Mouse (Mus musculus) kidney, adult 9 months (tissue): ENCODE measurements at regions not wholly inside any gene's neighbourhood (a gene's known extent, or its start where the extent isn't known, plus 50 kb on each side); places are given as distances from the start of the nearest gene placed in this dataset.

Experiments
- DNase-seq: peaks from one replicate; pipeline ENCODE4 v3.0.0; 2022

DNA sequence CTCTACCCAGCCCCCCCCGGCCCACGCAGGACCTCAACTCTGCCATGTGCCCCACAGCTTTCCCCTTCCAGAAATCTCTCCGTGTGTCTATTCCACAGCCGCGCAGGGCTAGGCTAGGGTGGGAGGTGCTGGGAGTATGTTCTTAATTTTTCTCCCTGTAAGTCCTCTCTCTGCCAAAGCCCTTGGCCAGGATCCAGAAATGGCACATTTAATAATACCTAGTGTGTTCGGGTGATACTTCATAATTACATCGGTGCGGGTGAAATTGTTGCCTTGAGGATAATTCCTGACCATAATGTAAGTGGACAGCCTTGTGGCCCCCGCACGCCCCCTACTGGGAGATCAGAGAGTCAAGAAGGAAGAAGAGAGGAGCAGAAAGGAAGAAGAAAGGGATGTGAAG is 1093.5 kb downstream of the Mrps31 start:
- DNase-seq, result peak; percentile 63

DNA sequence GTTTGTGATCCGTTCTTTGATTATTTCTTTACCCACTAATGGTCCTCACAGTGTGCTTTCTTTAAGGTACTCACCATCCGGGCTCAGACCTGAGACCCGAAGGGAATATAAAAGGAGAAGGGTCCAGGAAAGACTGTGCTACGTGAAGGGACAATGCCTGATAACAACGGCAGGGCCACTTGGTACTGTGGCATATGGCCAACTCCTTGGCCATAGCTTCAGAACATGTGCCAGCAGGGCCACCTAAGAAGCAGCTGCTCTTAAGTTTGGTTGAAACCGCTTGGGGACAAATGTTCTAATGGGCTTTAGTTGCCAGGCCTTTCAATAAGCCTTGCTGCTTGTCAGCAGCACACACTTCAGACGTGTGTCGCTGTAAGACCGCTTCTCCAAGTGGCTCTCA is 1094.1 kb downstream of the Mrps31 start:
- no peak for DNase-seq

DNA sequence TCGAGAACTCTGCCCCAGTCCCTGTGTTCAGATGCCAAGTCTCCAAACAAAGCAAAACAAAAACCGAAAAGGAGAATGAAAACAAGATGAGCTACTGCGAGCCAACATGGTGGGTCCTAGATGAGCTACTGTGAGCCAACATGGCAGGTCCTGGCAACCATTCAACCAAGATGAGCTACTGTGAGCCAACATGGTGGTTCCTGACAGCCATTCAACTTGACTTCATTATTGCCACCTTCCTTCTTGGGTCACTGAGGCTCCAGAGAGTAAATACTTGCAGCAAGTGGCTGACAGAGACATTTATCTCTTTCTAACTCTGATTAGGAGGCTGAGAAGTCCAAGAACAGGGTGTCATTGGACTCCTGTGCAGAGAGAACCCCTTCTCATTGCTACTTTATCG is 1094.8 kb downstream of the Mrps31 start:
- DNase-seq, result no peak

- no peak for DNase-seq
Measured at GRCm38 (mm10) chr8:23507661-23508060, 1096.5 kb downstream of the Mrps31 start.

- no peak for DNase-seq
Measured at GRCm38 (mm10) chr8:23510076-23510475, 1098.9 kb downstream of the Mrps31 start.

DNA sequence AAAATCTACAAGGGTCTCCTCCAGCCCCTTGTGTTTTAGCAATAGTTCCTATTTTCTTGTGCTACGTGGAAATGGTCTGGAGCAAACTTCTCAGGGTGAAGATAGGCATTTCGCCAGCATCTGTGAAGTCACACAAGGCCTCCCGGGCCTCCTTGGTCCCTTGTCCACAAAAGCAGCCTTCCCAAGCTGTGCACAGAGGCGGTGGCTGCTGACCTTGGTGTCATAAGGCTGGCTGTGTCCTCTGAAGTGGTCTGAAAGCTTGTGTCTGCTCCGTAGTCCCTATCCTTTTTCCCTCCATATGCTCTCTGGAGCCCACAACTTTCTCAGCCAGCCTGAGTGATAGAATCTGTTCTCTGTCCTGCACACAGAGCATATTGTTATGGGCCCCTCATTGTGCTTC is 1099.4 kb downstream of the Mrps31 start:
- no peak for DNase-seq

GRCm38 (mm10) chr8:23511264-23511663 is 1100.1 kb downstream of the Mrps31 start:
- no peak for DNase-seq

DNA sequence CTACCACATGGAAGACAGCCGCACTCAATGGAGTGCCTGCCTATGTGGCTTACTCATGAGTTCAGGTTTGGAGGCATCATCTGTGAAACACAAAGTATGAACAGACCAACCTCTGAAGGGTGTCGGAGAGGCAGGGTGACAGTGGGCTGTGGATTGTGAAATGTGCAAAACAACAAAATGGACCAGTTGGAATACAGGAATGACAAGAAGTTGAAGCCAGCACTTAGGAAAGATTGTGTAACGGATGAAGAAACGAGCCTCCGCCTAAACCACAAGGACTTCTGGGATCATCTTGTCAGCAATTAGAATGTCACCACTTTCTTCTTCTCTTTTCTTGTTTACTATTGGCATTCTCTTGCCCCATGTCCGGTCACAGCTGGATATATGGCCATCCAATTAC is 1100.6 kb downstream of the Mrps31 start:
- DNase-seq, result no peak

GRCm38 (mm10) chr8:23516469-23516868 is 1105.3 kb downstream of the Mrps31 start:
- DNase-seq, result no peak

- peak; percentile 20 for DNase-seq
Measured at GRCm38 (mm10) chr8:23531551-23532142, 1120.5 kb downstream of the Mrps31 start.

DNA sequence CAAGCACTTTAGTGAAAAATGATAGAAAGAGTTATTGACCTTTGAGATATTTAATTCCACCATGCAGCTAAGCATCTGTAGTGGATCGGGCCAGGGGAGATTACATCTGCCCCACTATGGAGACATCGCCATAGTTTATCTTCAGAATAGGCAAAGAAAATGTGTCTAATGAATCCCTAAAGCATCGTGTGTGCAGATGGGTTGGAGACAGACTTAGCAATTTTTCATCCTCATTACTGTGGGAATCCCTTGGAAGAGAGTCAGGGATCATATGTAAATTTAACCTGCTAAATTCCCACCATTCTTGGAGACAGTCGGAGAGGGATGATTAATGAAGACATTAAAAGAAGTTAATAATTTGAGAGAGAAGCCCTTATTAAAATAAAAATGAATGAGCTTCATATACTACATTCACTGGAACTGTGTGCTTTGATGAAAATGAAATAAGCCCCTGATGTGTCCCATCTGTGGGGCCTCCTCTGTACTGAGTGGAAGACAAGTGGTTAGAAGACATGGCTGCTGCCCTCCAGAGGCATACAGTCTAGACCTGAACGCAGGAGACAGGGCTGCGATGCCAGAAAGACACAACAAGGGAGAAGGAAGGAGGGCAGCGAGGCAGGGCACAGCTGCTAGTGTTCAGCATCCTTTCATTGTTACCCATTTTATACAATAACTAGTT is 1126.7 kb downstream of the Mrps31 start:
- DNase-seq, result no peak

- no peak for DNase-seq
Measured at GRCm38 (mm10) chr8:23553565-23554473, 1142.7 kb downstream of the Mrps31 start.

- DNase-seq, result no peak
Measured at GRCm38 (mm10) chr8:23560836-23561235, 1149.7 kb downstream of the Mrps31 start.

- DNase-seq, result no peak
Measured at GRCm38 (mm10) chr8:23561683-23562385, 1150.7 kb downstream of the Mrps31 start.

GRCm38 (mm10) chr8:23562504-23562903 is 1151.3 kb downstream of the Mrps31 start:
- no peak for DNase-seq

- DNase-seq, result no peak
Measured at GRCm38 (mm10) chr8:23563065-23564020, 1152.2 kb downstream of the Mrps31 start.

DNA sequence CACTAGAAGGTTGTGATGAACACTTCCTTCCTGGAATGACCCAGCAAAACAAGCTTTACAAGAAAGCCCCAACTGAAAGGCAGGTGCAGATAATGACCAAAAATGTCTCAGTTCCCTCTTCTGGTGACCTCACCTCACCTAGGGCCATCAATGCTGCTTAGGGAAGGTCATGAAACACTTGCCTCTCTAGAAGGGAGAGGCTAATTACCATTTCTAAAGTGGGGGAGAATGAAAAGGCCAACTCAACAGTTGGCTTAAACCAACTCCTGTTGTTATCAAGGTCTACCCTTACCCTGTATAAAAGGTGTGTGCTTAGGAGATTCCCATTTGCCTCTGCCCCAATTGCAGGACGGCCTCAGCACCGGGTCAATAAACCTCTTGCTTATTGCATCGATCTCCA is 1156.7 kb downstream of the Mrps31 start:
- DNase-seq, result no peak

GRCm38 (mm10) chr8:23571338-23571737 is 1154.3 kb downstream of the Adam3 start:
- DNase-seq, result no peak

- DNase-seq, result no peak
Measured at GRCm38 (mm10) chr8:23580106-23580505, 1145.5 kb downstream of the Adam3 start.

DNA sequence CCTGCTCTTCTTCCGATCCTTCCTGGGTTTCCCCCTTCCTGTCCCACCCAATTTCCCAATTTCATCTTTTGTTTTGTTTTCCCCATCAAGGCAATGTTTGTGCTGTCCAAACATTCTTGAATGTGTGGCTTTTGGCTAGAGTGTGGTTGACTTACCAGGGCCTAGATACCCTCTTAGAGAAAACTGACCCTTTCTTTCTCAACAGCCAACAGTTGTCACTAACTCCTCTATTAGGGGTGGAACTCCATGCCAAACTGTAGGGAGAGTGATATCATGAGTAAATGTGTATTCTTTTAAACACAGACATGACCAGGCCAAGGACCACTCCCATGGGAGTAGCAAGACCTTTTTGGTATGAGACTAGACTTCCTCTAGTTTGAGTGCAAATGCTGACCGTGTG is 1145.0 kb downstream of the Adam3 start:
- DNase-seq, result no peak
